Mouse (Mus musculus): Measurements from ENCODE around the gene Orc1. TPM values are rescaled to one million over a fixed set of nuclear protein-coding genes. Genes with fewer than 3 reads are reported as not detected.

Orc1 gene
- polyA plus RNA-seq, 1 experiment, result 0.21 TPM

- DNase-seq, result no peak
- Histone ChIP-seq H3K4me1 (ENCODE audit: control insufficient read depth, insufficient read depth, low read length) (no peaks in the 10 kb centered on the region), H3K4me3 (replicated peaks; ENCODE audit: extremely low read depth, low read depth, low read length) (no peak overlapping the region)
- WGBS, result 88% methylated on average over 3 of the region's 3 CpGs
- TF ChIP-seq POLR2A (IDR thresholded peaks at IDR 0.05; ENCODE audit: borderline replicate concordance, extremely low read depth, low read depth, low read length) (no peak), CTCF (IDR thresholded peaks at IDR 0.05; ENCODE audit: insufficient read depth, low read length) (no peak)
Observed at GRCm38 (mm10) chr4:108608651-108609050, 29.4 kb downstream of the Orc1 start.

GRCm38 (mm10) chr4:108610935-108611334 is 31.7 kb downstream of the Orc1 start:
- 90% methylated on average over 5 of the region's 5 CpGs for WGBS
- H3K4me1 ChIP-seq (ENCODE audit: control insufficient read depth, insufficient read depth, low read length), result no peaks in the 10 kb centered on the region
- DNase-seq, result no peak
- no peak overlapping the region for H3K4me3 ChIP-seq (replicated peaks; ENCODE audit: extremely low read depth, low read depth, low read length)
- TF ChIP-seq CTCF (IDR thresholded peaks at IDR 0.05; ENCODE audit: insufficient read depth, low read length) (no peak), POLR2A (IDR thresholded peaks at IDR 0.05; ENCODE audit: borderline replicate concordance, extremely low read depth, low read depth, low read length) (no peak)

- WGBS, result 66% methylated on average over 4 of the region's 4 CpGs
- H3K4me3 ChIP-seq (replicated peaks; ENCODE audit: extremely low read depth, low read depth, low read length), result no peak overlapping the region
- TF ChIP-seq CTCF (IDR thresholded peaks at IDR 0.05; ENCODE audit: insufficient read depth, low read length) (no peak), POLR2A (IDR thresholded peaks at IDR 0.05; ENCODE audit: borderline replicate concordance, extremely low read depth, low read depth, low read length) (no peak)
Observed at GRCm38 (mm10) chr4:108618586-108618985, 39.4 kb downstream of the Orc1 start.

GRCm38 (mm10) chr4:108619165-108619564 is 39.9 kb downstream of the Orc1 start:
- DNase-seq, result no peak
- H3K4me1 ChIP-seq (ENCODE audit: control insufficient read depth, insufficient read depth, low read length), result peaks cover 5% of the 10 kb centered on the region

More at GRCm38 (mm10) chr4:108618586-108618985, 39.4 kb downstream of the Orc1 start:
- peaks cover 5% of the 10 kb centered on the region for H3K4me1 ChIP-seq (ENCODE audit: control insufficient read depth, insufficient read depth, low read length)
- DNase-seq, result no peak

GRCm38 (mm10) chr4:108619587-108620341 is 40.5 kb downstream of the Orc1 start, which contains the start of gene Cc2d1b:
TSS of gene Cc2d1b (plus strand) at chr4:108619940.
- under 1% methylated on average over 83 of the region's 86 CpGs for WGBS

More at GRCm38 (mm10) chr4:108619165-108619564, 39.9 kb downstream of the Orc1 start:
- no peak for TF ChIP-seq CTCF (IDR thresholded peaks at IDR 0.05; ENCODE audit: insufficient read depth, low read length)
- TF ChIP-seq POLR2A (IDR thresholded peaks at IDR 0.05; ENCODE audit: borderline replicate concordance, extremely low read depth, low read depth, low read length), result no peak
- H3K4me3 ChIP-seq (replicated peaks; ENCODE audit: extremely low read depth, low read depth, low read length), result peak overlapping the region; percentile 89
- WGBS, result 2% methylated on average over 10 of the region's 10 CpGs

GRCm38 (mm10) chr4:108620536-108620935 is 41.3 kb downstream of the Orc1 start:
- DNase-seq, result no peak
- WGBS, result 11% methylated on average over 8 of the region's 8 CpGs

More at GRCm38 (mm10) chr4:108619587-108620341, 40.5 kb downstream of the Orc1 start, which contains the start of gene Cc2d1b:
- peak; percentile 87 for DNase-seq
- Histone ChIP-seq H3K4me3 (replicated peaks; ENCODE audit: extremely low read depth, low read depth, low read length) (peak within 1 kb of the TSS; percentile 94), H3K4me1 (ENCODE audit: control insufficient read depth, insufficient read depth, low read length) (peaks cover 5% of the 10 kb centered on the region)
- TF ChIP-seq POLR2A (IDR thresholded peaks at IDR 0.05; ENCODE audit: borderline replicate concordance, extremely low read depth, low read depth, low read length), result peak; percentile 76; the same call in 1 of the 2 replicates
- no peak for TF ChIP-seq CTCF (IDR thresholded peaks at IDR 0.05; ENCODE audit: insufficient read depth, low read length)

GRCm38 (mm10) chr4:108621504-108621903 is 42.3 kb downstream of the Orc1 start:
- no peak for TF ChIP-seq CTCF (IDR thresholded peaks at IDR 0.05; ENCODE audit: insufficient read depth, low read length)
- TF ChIP-seq POLR2A (IDR thresholded peaks at IDR 0.05; ENCODE audit: borderline replicate concordance, extremely low read depth, low read depth, low read length), result no peak
- no peak overlapping the region for H3K4me3 ChIP-seq (replicated peaks; ENCODE audit: extremely low read depth, low read depth, low read length)
- peaks cover 5% of the 10 kb centered on the region for H3K4me1 ChIP-seq (ENCODE audit: control insufficient read depth, insufficient read depth, low read length)
- no peak for DNase-seq
- 96% methylated on average over 6 of the region's 6 CpGs for WGBS

More at GRCm38 (mm10) chr4:108620536-108620935, 41.3 kb downstream of the Orc1 start:
- TF ChIP-seq POLR2A (IDR thresholded peaks at IDR 0.05; ENCODE audit: borderline replicate concordance, extremely low read depth, low read depth, low read length), result no peak
- TF ChIP-seq CTCF (IDR thresholded peaks at IDR 0.05; ENCODE audit: insufficient read depth, low read length), result no peak
- Histone ChIP-seq H3K4me1 (ENCODE audit: control insufficient read depth, insufficient read depth, low read length) (peaks cover 5% of the 10 kb centered on the region), H3K4me3 (replicated peaks; ENCODE audit: extremely low read depth, low read depth, low read length) (peak overlapping the region; percentile 94)

DNA sequence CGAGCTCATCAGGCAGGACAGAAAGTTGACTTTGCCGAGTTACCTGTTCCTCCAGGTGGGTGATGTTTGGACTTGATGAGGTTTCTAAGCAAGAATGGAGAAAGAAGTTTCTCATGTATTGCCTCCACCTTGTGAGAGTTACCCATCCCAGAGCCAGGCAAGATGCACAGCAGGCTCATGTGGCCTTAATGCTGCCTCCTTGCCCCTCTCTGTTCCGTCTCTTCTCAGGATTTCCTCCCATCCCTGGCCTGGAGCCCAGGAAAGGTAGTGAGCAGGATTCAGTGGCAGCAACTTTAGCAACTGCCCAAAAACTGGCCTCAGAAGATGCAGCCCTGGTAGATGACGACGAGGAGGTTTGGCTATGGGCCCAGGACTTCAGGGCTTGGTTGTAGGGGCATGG is 47.8 kb downstream of the Orc1 start:
- TF ChIP-seq CTCF (IDR thresholded peaks at IDR 0.05; ENCODE audit: insufficient read depth, low read length) (no peak), POLR2A (IDR thresholded peaks at IDR 0.05; ENCODE audit: borderline replicate concordance, extremely low read depth, low read depth, low read length) (no peak)
- 79% methylated on average over 5 of the region's 5 CpGs for WGBS
- Histone ChIP-seq H3K4me3 (replicated peaks; ENCODE audit: extremely low read depth, low read depth, low read length) (no peak overlapping the region), H3K4me1 (ENCODE audit: control insufficient read depth, insufficient read depth, low read length) (no peaks in the 10 kb centered on the region)
- no peak for DNase-seq

DNA sequence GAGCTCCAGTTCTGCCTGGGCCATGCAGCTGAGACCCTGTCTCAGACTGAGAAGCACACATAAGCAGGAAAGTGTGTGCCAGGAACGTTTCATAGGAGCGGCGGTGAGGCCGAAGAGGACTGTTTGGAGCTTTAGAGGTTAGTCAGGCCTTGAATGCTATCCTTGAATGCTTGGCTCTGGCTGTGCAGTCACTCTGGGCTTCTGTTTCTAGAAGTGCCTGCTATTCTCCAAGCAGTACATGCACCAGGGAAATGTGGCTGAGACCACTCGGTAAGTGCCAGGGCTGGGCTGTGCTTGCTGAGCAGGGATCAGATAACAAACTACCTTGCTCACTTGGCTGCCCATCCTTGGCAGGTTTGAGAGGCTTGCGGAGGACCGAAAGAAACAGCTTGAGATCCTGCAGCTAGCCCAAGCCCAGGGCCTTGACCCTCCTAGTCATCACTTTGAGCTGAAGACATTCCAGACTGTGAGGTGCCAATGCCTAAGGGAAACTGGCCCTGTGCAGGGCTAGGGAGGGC is 50.2 kb downstream of the Orc1 start:
- DNase-seq, result no peak
- no peaks in the 10 kb centered on the region for H3K4me1 ChIP-seq (ENCODE audit: control insufficient read depth, insufficient read depth, low read length)
- no peak overlapping the region for H3K4me3 ChIP-seq (replicated peaks; ENCODE audit: extremely low read depth, low read depth, low read length)
- 92% methylated on average over 7 of the region's 7 CpGs for WGBS
- TF ChIP-seq CTCF (IDR thresholded peaks at IDR 0.05; ENCODE audit: insufficient read depth, low read length), result no peak
- no peak for TF ChIP-seq POLR2A (IDR thresholded peaks at IDR 0.05; ENCODE audit: borderline replicate concordance, extremely low read depth, low read depth, low read length)

Data from lung, adult 2 months (tissue).